Mouse (Mus musculus) testis, adult 2 months (tissue): Measurements from ENCODE around the gene Nt5c.
A peak's percentile ranks its signal among the peaks of the same experiment; 100 is the strongest.

Source experiments
- CTCF ChIP-seq: fragments of 200-500 bp; IDR thresholded peaks from 2 replicates; pipeline ENCODE4 v1.5.1; 2012; ENCODE audit warnings: low read depth, mild to moderate bottlenecking, inconsistent platforms, low read length, moderate library complexity; ENCODE audit not compliant: control insufficient read depth, insufficient read depth, insufficient replicate concordance
- POLR2A ChIP-seq: fragments of 200-500 bp; IDR thresholded peaks from 2 replicates; pipeline ENCODE4 v1.6.1; 2012; ENCODE audit warnings: low read depth, mild to moderate bottlenecking, inconsistent platforms, low read length, moderate library complexity; ENCODE audit not compliant: control insufficient read depth

DNA sequence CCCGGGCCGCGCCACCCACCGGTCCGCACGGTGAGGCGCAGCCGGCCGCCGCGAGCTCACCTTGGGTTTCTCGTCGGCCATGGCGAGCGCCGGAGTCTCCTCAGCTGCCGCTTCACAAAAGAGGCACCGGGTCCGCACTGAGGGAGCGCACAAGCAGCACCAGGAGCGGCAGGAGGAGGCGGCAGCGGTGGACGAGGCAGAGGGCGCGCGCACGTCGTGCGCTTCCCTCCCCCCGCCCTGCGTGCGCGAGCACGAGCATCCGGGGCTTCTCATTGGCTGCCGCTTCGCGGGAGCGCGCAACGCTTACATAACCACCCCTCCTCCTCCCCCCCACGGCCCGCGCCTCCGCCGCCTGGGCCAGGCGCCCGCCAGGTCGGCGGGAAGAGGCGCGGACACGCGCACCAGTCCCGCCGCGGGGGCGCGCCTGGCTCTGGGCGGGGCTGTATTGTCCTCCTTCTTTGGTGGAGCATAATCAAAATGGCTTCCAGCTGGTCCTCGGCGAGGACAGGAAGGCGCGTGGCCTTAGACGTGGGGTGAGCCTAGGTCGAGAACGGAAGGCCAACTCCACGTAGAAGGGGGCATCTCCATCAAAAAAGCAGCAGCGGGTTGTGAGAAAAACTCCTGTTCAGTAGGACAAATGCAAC, 44.5 kb upstream of the Nt5c start, which contains the start of gene Sumo2:
- TF ChIP-seq CTCF = no peak
- TF ChIP-seq POLR2A = peak; percentile 78
